Mouse (Mus musculus) intestine, embryonic 16.5 days (tissue): Measurements from ENCODE around the gene Arhgef38. TPM values are rescaled to one million over a fixed set of nuclear protein-coding genes. Genes with fewer than 3 reads are reported as not detected.

ENCODE experiments used
- polyA plus RNA-seq: library from polyadenylated mRNA; unstranded; fragments of >200 nt; fragmentation: Nextera tagmentation; extraction: Ambion mirVana; gene quantifications from 2 replicates; pipeline ENCODE4 v1.2.1, GENCODE M21; 2015

Arhgef38 gene
- polyA plus RNA-seq, 1 experiment from 2014 or later: 3.2 TPM

Other genes starting within 250 kb of the Arhgef38 start
- 20.2 and 20.5 TPM in 2 replicates for gene Ints12, start 143.1 kb downstream of the Arhgef38 start, polyA plus RNA-seq
- gene Gstcd, start 142.9 kb downstream of the Arhgef38 start, polyA plus RNA-seq: 4.6 and 4.8 TPM in 2 replicates
- gene Ppa2, start 75.2 kb upstream of the Arhgef38 start, polyA plus RNA-seq: 146 and 149 TPM in 2 replicates